8 mouse cellular contexts compared by ENCODE assay signal in genomic region chr19:10183299-10183983, GRCm38 (mm10). TPM values are rescaled to one million over a fixed set of nuclear protein-coding genes. Genes with fewer than 3 reads are reported as not detected.
DNase-seq lines count a peak whose midpoint lies in the region; ATAC-seq lines count a peak whose summit lies in the region.

No protein-coding gene starts in this region.

- peaks cover 51% of the 10 kb centered on the region for H3K4me1 ChIP-seq in hindbrain, embryonic 13.5 days (replicated peaks)

- H3K36me3 ChIP-seq in hindbrain, embryonic 13.5 days: peaks cover 34% of the 10 kb centered on the region

- no peaks in the 10 kb centered on the region for H3K27me3 ChIP-seq in hindbrain, embryonic 13.5 days

- peak; percentile 82 for DNase-seq in adipocyte (ENCODE audit: low spot score)
- peak; percentile 75 to 82 for DNase-seq in cerebellum, postnatal 14 days
- DNase-seq in frontal cortex, postnatal 14 days (ENCODE audit: low spot score in 2 of 2): peak; percentile 68 to 80
- DNase-seq in layer of hippocampus, postnatal 36 days: peak; percentile 72 to 77
- DNase-seq in lung, postnatal 10 days: peak; percentile 89
- DNase-seq in right cerebral cortex, adult 18-20 months: peak; percentile 90
- no peak for DNase-seq in natural killer cell, adult 2 months (ENCODE audit: low spot score in 2 of 2)

- H3K9me3 ChIP-seq in hindbrain, embryonic 13.5 days: no peaks in the 10 kb centered on the region

- peak overlapping the region; percentile 98 for H3K27ac ChIP-seq in hindbrain, embryonic 13.5 days

- H3K9ac ChIP-seq in hindbrain, embryonic 13.5 days: peak overlapping the region; percentile 94

- ATAC-seq in hindbrain, embryonic 13.5 days (ENCODE audit: low FRiP score): peak; percentile 83

- peak overlapping the region; percentile 95 for H3K4me3 ChIP-seq in hindbrain, embryonic 13.5 days

- peak overlapping the region; percentile 84 for H3K4me2 ChIP-seq in hindbrain, embryonic 13.5 days

- under 1% methylated on average over 35 of the region's 35 CpGs for WGBS in hindbrain, embryonic 13.5 days

RNA-seq across cellular contexts. Expression of gene Fads1, which starts 0.8 kb away (rescaled TPM):
- polyA plus RNA-seq in hindbrain, embryonic 13.5 days (2015; fragmentation: Nextera tagmentation; extraction: Ambion mirVana): 157 and 159 TPM in 2 replicates
- total RNA-seq in layer of hippocampus, postnatal 36 days (2021): 100 to 1,000 TPM; 180 to 187 TPM

RNA-seq across cellular contexts. Expression of gene Tmem258, which starts 20.4 kb away (rescaled TPM):
- polyA plus RNA-seq in hindbrain, embryonic 13.5 days (2015; fragmentation: Nextera tagmentation; extraction: Ambion mirVana): 386 and 403 TPM in 2 replicates
- total RNA-seq in layer of hippocampus, postnatal 36 days (2021): 10 to 100 TPM; 78.7 to 80.1 TPM

RNA-seq across cellular contexts. Expression of gene Fen1, which starts 20.5 kb away (rescaled TPM):
- 34.4 and 34.9 TPM in 2 replicates for polyA plus RNA-seq in hindbrain, embryonic 13.5 days (2015; fragmentation: Nextera tagmentation; extraction: Ambion mirVana)
- 10 to 100 TPM in 1 of 2 experiments, 1 to 10 TPM in 1; 8.8 to 10.1 TPM for total RNA-seq in layer of hippocampus, postnatal 36 days (2021)

RNA-seq across cellular contexts. Expression of gene Myrf, which starts 57.1 kb away (rescaled TPM):
- 0.44 and 0.50 TPM in 2 replicates for polyA plus RNA-seq in hindbrain, embryonic 13.5 days (2015; fragmentation: Nextera tagmentation; extraction: Ambion mirVana)
- total RNA-seq in layer of hippocampus, postnatal 36 days (2021): 10 to 100 TPM; 27.5 to 30.5 TPM

Comparison
In these comparisons a context has a peak if more than half of its experiments do, and no peak if none do; other contexts are left out.
1. DNase-seq: peak in adipocyte (single experiment), cerebellum, postnatal 14 days (2 of 2), frontal cortex, postnatal 14 days (2 of 2), layer of hippocampus, postnatal 36 days (2 of 2), lung, postnatal 10 days (single experiment) and right cerebral cortex, adult 18-20 months (single experiment); none in natural killer cell, adult 2 months (0 of 2).